Mouse (Mus musculus) embryonic facial prominence, embryonic 12.5 days (tissue): ENCODE measurements around the gene Col19a1. TPM values are rescaled to one million over a fixed set of nuclear protein-coding genes. Genes with fewer than 3 reads are reported as not detected.

Source experiments
- ATAC-seq: fragments of 200-750 bp; cut with Nextera tagmentation; 2 replicates; pipeline ENCODE4 v1.8.0; 2017; ENCODE audit not compliant: insufficient number of reproducible peaks, insufficient read depth, low FRiP score, low TSS enrichment
- H3K27ac ChIP-seq: fragments of 300-500 bp; sonication (generic); 2 replicates; pipeline ENCODE4 v1.5.1; 2016; ENCODE audit warnings: mild to moderate bottlenecking
- H3K27me3 ChIP-seq: fragments of 300-500 bp; sonication (generic); 2 replicates; pipeline ENCODE4 v1.6.1; 2016; ENCODE audit warnings: mild to moderate bottlenecking, moderate library complexity
- H3K36me3 ChIP-seq: fragments of 300-500 bp; sonication (generic); 2 replicates; pipeline ENCODE4 v1.6.1; 2016; ENCODE audit warnings: mild to moderate bottlenecking
- H3K4me1 ChIP-seq: fragments of 300-500 bp; sonication (generic); 2 replicates; pipeline ENCODE4 v1.6.1; 2016
- H3K4me2 ChIP-seq: fragments of 300-500 bp; sonication (generic); replicated peaks from 2 replicates; pipeline ENCODE4 v1.6.1; 2016; ENCODE audit warnings: mild to moderate bottlenecking, moderate library complexity
- H3K4me3 ChIP-seq: fragments of 300-500 bp; sonication (generic); 2 replicates; pipeline ENCODE4 v1.5.1; 2016; ENCODE audit warnings: mild to moderate bottlenecking
- H3K9ac ChIP-seq: fragments of 300-500 bp; sonication (generic); 2 replicates; pipeline ENCODE4 v1.6.1; 2016; ENCODE audit warnings: mild to moderate bottlenecking, moderate library complexity
- H3K9me3 ChIP-seq: fragments of 300-500 bp; sonication (generic); 2 replicates; pipeline ENCODE4 v1.6.1; 2016; ENCODE audit warnings: mild to moderate bottlenecking, moderate library complexity
- WGBS: fragments of 180-500 bp; shearing (Covaris S2); methylation state at CpG from one replicate; pipeline ENCODE4 v1.1.7; 2016; 5-methylcytosine and 5-hydroxymethylcytosine counted together
- polyA plus RNA-seq: library from polyadenylated mRNA; unstranded; fragments of >200 nt; fragmentation: Nextera tagmentation; extraction: Ambion mirVana; gene quantifications from 2 replicates; pipeline ENCODE4 v1.2.1, GENCODE M21; 2016

Col19a1 gene
- polyA plus RNA-seq, 1 experiment from 2014 or later = 1.3 TPM

DNA sequence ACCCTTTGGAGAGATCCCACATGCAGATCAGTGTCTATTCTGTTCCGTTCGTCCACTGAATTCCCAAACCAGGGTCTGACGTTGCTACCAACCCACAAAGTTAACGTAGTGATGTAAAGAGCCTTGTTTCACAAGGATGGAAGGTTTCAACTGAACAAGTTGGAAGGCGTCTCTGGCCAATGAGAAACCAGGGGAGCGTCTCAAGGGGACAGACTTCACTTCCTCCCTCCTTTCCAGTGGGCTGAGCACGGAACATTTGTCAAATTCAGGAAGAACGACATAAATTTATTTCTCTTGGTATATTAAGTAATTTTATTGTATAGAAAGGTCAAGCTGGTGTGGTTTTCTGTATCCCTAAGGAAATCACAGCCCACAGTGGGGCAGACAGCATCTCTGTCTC, 38.2 kb downstream of the Col19a1 start:
- no peak for ATAC-seq
- Histone ChIP-seq H3K4me1 (peaks cover 3% of the 10 kb centered on the region), H3K4me2 (no peak overlapping the region), H3K4me3 (no peak overlapping the region), H3K27ac (no peak overlapping the region), H3K9ac (no peak overlapping the region), H3K9me3 (no peaks in the 10 kb centered on the region), H3K36me3 (no peaks in the 10 kb centered on the region), H3K27me3 (no peaks in the 10 kb centered on the region)
- WGBS = 72% methylated on average over 8 of the region's 8 CpGs

DNA sequence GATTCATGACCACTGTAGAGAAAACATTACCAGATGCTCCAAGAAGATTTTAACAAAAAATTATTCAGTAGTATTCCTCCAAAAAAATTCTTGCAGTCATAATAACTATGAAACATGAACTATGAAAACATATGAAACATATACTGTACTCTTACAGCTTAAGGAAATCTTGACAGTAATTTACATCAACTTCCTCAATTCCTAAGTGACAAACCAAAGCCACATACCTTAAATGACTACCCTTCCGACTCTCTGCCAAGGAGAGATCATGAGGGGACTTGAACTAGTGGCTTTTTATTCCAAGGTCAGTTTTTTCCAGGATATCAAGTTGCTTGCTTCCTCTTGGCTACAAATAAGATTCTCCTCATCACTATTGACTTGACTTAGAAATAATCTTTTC, 39.7 kb downstream of the Col19a1 start:
- WGBS = 57% methylated on average over 1 of the region's 1 CpGs
- H3K27me3 ChIP-seq = no peaks in the 10 kb centered on the region
- H3K4me3 ChIP-seq = no peak overlapping the region
- no peak overlapping the region for H3K4me2 ChIP-seq
- H3K4me1 ChIP-seq = no peaks in the 10 kb centered on the region; the same call in 1 of the 2 replicates
- H3K27ac ChIP-seq = no peak overlapping the region
- H3K36me3 ChIP-seq = no peaks in the 10 kb centered on the region
- H3K9me3 ChIP-seq = no peaks in the 10 kb centered on the region
- no peak overlapping the region for H3K9ac ChIP-seq
- ATAC-seq = no peak

DNA sequence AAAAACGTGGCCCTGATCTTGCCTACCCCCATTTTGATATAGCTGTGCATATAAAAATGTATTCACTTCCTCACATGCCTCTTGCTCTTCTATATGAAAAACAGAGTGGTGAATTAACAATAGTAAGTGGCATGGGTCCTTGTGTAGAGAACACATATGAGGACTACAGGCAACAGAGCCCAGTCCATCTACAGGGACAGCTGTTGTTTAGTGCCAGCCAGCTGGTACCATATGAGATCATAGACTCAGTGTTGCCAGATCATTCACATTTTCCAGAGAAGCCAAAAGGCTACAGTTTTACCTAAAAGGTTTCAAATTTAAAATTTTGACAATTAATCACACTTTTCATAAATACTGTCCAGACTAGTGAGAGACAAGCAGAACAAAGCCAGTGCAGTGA, 47.4 kb downstream of the Col19a1 start:
- Histone ChIP-seq H3K4me1 (no peaks in the 10 kb centered on the region), H3K27me3 (no peaks in the 10 kb centered on the region), H3K9ac (no peak overlapping the region), H3K4me3 (no peak overlapping the region), H3K27ac (no peak overlapping the region), H3K9me3 (no peaks in the 10 kb centered on the region), H3K36me3 (no peaks in the 10 kb centered on the region), H3K4me2 (no peak overlapping the region)
- ATAC-seq = no peak
- WGBS = 76% methylated on average over 1 of the region's 1 CpGs

DNA sequence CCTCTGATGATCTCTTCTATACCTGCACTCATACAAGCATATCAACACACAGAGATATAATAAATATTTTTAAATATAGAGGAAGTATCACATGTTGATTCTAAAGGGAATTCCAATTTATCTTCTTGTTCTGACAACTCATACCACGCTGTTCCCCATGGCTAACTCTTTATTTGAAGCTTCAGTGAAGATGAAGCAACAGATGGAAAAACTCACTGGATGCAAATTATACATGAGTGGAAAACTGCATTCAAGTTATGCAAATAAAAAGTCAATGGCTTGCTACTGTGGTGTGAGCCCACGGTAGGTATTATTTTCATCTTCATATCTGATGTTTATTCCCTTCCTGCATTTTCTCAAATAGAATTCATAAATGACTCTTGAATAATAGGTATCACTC, 60.1 kb downstream of the Col19a1 start:
- no peaks in the 10 kb centered on the region for H3K4me1 ChIP-seq
- no peaks in the 10 kb centered on the region for H3K27me3 ChIP-seq
- H3K4me2 ChIP-seq = no peak overlapping the region
- no peak overlapping the region for H3K27ac ChIP-seq
- no peak overlapping the region for H3K4me3 ChIP-seq
- no peaks in the 10 kb centered on the region for H3K9me3 ChIP-seq
- no peaks in the 10 kb centered on the region for H3K36me3 ChIP-seq
- ATAC-seq = no peak
- H3K9ac ChIP-seq = no peak overlapping the region
- WGBS = 89% methylated on average over 2 of the region's 2 CpGs

DNA sequence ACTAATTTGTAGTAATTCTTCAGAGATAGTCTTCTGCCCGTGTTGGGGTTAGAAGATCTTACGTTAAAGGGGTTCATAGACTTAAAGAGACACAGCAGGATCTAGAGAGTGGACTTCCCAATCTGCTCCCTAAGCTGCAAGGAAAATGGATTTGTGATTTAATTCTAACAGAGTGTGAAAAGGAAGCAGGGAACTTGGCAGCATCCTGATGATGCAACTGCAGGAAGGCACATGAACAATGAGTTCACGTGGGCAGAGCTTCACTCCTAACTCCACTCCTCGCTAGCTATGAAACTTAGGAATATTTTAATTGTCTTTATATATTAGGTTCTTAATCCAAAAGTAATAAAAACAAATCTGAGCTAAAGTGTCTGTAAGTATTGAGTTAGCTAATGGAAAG, 69.8 kb downstream of the Col19a1 start:
- H3K4me1 ChIP-seq = no peaks in the 10 kb centered on the region
- 88% methylated on average over 4 of the region's 4 CpGs for WGBS
- no peak overlapping the region for H3K4me3 ChIP-seq
- no peaks in the 10 kb centered on the region for H3K27me3 ChIP-seq
- H3K9me3 ChIP-seq = no peaks in the 10 kb centered on the region
- H3K36me3 ChIP-seq = no peaks in the 10 kb centered on the region
- ATAC-seq = no peak
- H3K9ac ChIP-seq = no peak overlapping the region
- H3K27ac ChIP-seq = no peak overlapping the region
- no peak overlapping the region for H3K4me2 ChIP-seq

DNA sequence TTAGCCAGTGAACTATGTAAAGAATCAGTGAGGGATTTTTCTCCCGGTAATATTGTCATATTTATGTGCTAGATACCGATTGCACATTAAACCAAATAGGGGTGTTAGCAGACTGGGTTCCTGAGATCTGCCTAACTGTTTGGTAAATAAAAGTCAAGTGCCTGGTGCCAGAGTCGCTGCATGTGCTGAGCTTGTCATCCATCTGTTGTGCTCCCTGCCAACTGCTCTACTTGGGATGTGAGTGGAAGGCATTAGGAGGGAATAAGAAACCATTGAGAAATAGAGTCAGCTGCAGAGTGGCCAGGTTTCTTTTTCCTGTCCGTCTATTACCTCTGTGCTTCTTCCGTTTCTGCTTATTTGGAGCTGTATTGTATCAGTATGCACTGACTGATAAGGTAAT, 71.9 kb downstream of the Col19a1 start:
- no peaks in the 10 kb centered on the region for H3K27me3 ChIP-seq
- H3K4me3 ChIP-seq = no peak overlapping the region
- WGBS = 88% methylated on average over 5 of the region's 5 CpGs
- no peaks in the 10 kb centered on the region for H3K9me3 ChIP-seq
- no peak overlapping the region for H3K27ac ChIP-seq
- no peaks in the 10 kb centered on the region for H3K4me1 ChIP-seq
- no peaks in the 10 kb centered on the region for H3K36me3 ChIP-seq
- no peak overlapping the region for H3K4me2 ChIP-seq
- ATAC-seq = no peak
- H3K9ac ChIP-seq = no peak overlapping the region

DNA sequence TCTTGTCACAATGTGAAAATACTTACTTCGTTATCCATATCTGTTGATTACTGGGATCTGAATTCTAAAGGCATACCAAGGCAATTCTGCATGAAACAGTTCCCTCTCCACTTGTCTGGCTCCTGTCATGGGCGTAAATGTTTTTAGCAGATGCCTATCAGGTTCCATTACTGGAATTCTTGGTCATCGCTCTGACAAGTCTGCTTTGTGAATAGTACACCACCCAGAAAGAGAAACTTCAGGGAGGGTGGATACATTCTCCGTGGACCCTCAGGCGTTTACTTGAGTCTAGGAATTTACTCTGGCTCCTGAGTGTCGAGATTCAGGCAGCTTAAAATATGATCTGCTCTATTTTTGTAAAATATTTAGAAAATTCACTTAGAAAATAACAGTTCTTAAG, 75.7 kb downstream of the Col19a1 start:
- ATAC-seq = no peak
- no peak overlapping the region for H3K4me3 ChIP-seq
- 44% methylated on average over 6 of the region's 6 CpGs for WGBS

DNA sequence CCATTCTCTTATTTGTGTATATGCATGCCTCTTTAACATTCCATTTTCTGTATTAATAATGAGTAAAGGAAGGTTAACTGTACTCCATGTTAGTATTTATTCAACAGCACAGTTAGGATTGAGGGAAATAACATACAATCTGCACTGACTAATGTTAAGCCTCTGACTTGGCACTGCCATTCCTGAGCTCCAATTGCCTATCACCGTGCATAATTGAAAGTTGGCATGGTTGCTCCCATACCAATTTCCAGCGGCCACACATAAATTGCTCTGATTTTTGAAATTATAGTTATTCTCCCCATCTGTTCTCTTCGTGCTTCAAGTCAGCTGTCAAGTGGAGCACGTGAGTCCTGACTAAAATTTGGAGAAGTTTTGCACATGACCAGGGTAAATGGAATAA, 91.9 kb downstream of the Col19a1 start:
- Histone ChIP-seq H3K4me3 (no peak overlapping the region), H3K27me3 (no peaks in the 10 kb centered on the region), H3K27ac (no peak overlapping the region), H3K9ac (no peak overlapping the region), H3K4me2 (no peak overlapping the region), H3K4me1 (no peaks in the 10 kb centered on the region), H3K36me3 (no peaks in the 10 kb centered on the region), H3K9me3 (no peaks in the 10 kb centered on the region)
- WGBS = 82% methylated on average over 4 of the region's 4 CpGs
- no peak for ATAC-seq

More for the DNA sequence above, 75.7 kb downstream of the Col19a1 start:
- H3K4me2 ChIP-seq = no peak overlapping the region
- no peak overlapping the region for H3K27ac ChIP-seq
- H3K36me3 ChIP-seq = no peaks in the 10 kb centered on the region
- no peaks in the 10 kb centered on the region for H3K9me3 ChIP-seq
- no peaks in the 10 kb centered on the region for H3K4me1 ChIP-seq
- no peak overlapping the region for H3K9ac ChIP-seq
- H3K27me3 ChIP-seq = no peaks in the 10 kb centered on the region

DNA sequence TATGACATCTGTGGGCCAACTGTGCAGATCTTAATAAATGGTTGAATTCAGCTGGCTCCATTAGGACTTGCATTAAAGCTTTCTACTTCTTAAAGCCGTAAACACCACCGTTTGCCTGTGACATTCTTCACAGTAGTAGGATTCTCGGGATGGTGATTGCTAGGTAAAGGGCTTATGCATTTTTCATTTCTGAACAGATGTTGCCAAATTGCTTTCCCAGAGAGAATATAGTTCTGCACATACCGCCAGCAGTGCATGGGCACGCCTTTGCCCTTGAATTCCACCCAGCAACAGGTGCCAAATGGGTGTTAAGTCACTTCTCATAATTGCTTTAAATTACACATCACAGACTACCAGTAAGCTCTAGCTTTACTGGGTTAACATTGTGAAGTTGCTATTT, 103.1 kb downstream of the Col19a1 start:
- no peak overlapping the region for H3K4me3 ChIP-seq
- no peaks in the 10 kb centered on the region for H3K27me3 ChIP-seq
- no peak for ATAC-seq
- H3K36me3 ChIP-seq = no peaks in the 10 kb centered on the region
- no peaks in the 10 kb centered on the region for H3K4me1 ChIP-seq
- H3K4me2 ChIP-seq = no peak overlapping the region
- 74% methylated on average over 5 of the region's 5 CpGs for WGBS
- no peaks in the 10 kb centered on the region for H3K9me3 ChIP-seq
- no peak overlapping the region for H3K9ac ChIP-seq
- no peak overlapping the region for H3K27ac ChIP-seq

DNA sequence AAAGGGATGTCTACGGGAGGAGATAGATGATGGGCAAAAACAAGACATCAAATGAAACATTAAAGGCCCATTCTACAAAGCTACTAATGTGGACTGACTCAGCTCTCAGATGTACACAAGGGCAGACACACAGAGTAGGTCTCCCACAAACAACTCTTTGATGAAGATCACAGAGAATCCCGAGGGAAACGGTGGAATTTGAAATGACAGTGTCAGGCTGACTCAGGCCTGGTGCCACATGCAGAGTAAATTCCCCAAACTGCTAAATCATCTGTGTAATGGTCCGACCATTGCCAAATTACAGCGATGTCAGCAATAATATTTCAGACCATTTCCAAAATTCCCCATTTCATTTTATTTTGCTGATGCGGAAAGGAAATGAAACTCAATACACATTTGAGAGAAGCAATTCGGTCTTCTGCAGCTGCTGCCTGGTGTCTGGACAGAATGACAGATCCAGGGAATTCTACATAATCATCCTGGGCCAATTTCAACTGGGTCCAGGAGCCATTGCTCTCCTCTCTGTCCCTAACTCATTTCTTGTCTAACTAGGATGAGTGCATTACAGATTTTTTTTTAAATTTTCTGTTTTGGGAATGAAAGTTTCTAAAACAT, 116.1 kb downstream of the Col19a1 start:
- Histone ChIP-seq H3K27ac (no peak overlapping the region), H3K36me3 (no peaks in the 10 kb centered on the region), H3K4me2 (no peak overlapping the region), H3K9ac (no peak overlapping the region), H3K4me1 (no peaks in the 10 kb centered on the region), H3K9me3 (no peaks in the 10 kb centered on the region), H3K4me3 (no peak overlapping the region), H3K27me3 (no peaks in the 10 kb centered on the region)
- 71% methylated on average over 7 of the region's 7 CpGs for WGBS
- ATAC-seq = no peak

DNA sequence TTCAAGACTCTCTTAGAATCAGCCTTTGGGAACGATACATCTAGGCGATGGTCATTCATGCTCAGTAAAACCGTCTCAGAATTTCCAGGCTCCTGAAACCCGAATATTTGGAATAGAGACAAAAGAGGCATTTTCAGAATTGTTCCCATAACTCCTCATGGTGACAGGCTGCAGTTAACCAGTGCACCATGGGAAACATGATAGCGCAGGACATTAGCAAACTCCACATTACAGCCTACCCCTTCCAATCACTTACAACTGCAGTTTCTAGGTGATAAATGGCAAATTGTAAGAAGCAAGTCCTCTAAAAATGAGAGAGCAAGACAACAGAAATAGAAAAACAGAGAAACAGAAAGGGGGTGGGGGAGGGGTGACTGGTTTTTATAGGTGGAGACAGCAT, 116.6 kb downstream of the Col19a1 start:
- no peak overlapping the region for H3K9ac ChIP-seq
- no peak overlapping the region for H3K4me3 ChIP-seq
- H3K27ac ChIP-seq = no peak overlapping the region
- no peaks in the 10 kb centered on the region for H3K9me3 ChIP-seq
- H3K27me3 ChIP-seq = no peaks in the 10 kb centered on the region
- H3K4me2 ChIP-seq = no peak overlapping the region
- 79% methylated on average over 5 of the region's 5 CpGs for WGBS
- no peak for ATAC-seq
- no peaks in the 10 kb centered on the region for H3K36me3 ChIP-seq
- H3K4me1 ChIP-seq = no peaks in the 10 kb centered on the region

DNA sequence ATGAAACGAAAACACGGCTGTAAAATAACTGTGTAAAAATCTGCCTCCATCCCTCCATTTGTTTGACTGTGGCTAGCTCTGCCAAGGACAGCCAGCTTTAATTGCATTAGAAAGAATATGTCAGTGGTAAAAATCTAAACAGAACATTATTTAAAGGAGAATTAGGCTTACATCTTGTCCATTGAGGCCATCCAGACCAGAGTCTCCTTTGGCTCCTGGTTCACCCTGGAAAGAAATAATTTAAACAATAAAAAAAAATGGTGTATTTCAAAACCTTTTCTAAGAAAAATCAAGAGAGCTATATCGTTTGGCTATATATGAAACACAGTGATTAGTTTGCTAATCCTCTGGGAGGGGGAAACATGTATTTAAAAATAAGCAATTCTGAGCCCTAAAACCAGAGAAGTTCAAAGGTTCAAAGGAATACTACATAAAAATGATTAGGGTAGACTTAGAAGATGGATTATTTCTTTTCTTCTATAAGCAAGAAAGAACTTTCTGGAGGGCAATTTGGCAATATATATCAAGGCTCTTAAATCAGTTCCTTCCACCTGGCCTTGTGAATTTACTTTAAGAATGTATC, 125.9 kb downstream of the Col19a1 start:
- no peaks in the 10 kb centered on the region for H3K27me3 ChIP-seq
- no peak overlapping the region for H3K4me3 ChIP-seq
- H3K9ac ChIP-seq = no peak overlapping the region
- no peaks in the 10 kb centered on the region for H3K36me3 ChIP-seq
- H3K9me3 ChIP-seq = no peaks in the 10 kb centered on the region
- ATAC-seq = no peak
- no peak overlapping the region for H3K4me2 ChIP-seq
- H3K27ac ChIP-seq = no peak overlapping the region
- H3K4me1 ChIP-seq = no peaks in the 10 kb centered on the region
- 79% methylated on average over 3 of the region's 3 CpGs for WGBS
